Mouse (Mus musculus) adrenal gland (tissue): Measurements from ENCODE around the gene Tmem239.
"Not testable (repeated sequence)": the region's sequence is repeated elsewhere in the genome, so short reads cannot be mapped to it uniquely, and the experiment has no call there.

Experiments
- intact Hi-C: fragments of 180-260 bp; cut with DNase I; formaldehyde crosslinking; loops from one replicate; pipeline ENCODE4 v1.15.1; 2025
- long read RNA-seq, 2 experiments: library from polyadenylated mRNA; unstranded; transcript quantifications; one replicate each; pipeline ENCODE4 v2.0.0; 2020; ENCODE audit warnings: borderline replicate concordance in 1 of 2; ENCODE audit not compliant: insufficient replicate concordance in 1 of 2

Tmem239 gene
- long read RNA-seq, experiment 1, result 0 reads
- long read RNA-seq, experiment 2, result 0 reads

GRCm38 (mm10) chr2:130406178-130406577, at the start of gene Tmem239:
Tmem239 (plus strand) TSS chr2:130406478.
- intact Hi-C loops, result no loop called here

GRCm38 (mm10) chr2:130357551-130357950, 48.7 kb upstream of the Tmem239 start:
- intact Hi-C loops, result no loop called here

GRCm38 (mm10) chr2:130358852-130359251, 47.4 kb upstream of the Tmem239 start:
- intact Hi-C loops, result no loop called here

- intact Hi-C loops, result loop anchor here (2.0 kb wide), 1 partner anchor 70 kb away; no protein-coding TSS in a partner anchor
These were observed 43.7 kb upstream of the Tmem239 start for GRCm38 (mm10) chr2:130362511-130363026.

DNA sequence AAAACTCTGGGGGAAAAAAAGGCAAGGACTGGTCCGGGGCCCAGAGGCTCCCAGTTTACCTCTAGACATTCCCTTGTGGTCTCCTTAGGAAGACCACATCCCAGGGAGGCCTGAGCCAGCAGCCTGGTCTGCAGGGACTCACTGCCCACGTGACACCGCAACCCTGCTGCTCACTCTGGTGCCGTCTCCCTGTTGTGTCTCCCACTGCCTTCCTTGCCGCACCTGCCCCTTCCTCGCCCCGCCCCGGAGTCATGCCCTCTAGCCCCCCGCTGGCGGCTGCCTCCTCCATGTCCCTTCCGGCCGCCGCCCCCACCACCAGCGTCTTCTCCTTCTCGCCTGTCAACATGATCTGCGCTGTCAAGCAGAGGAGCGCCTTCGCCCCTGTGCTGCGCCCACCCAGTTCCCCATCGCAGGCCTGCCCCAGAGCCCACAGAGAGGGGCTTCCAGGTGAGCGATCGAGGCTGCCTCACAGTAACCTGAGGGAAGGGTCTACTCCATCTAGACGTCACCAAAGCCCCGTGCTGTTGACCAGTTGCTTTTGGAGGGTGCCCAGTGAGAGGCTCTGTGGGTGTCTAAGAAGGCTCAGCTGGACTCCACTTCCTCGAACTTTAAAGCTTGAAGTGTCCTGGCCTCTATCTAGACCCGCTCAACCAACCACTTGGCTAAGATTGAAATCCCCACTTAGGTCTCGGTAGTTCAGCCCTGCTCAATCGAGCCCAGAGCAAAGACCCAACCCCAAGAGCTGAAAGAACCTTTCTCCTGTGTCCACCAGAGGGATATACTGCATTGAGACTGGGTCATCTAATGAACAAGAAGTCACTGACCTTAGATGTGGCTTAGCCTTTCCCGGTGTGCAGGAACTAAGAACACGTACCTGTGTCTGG, 40.8 kb upstream of the Tmem239 start:
- intact Hi-C loops, result no loop called here

DNA sequence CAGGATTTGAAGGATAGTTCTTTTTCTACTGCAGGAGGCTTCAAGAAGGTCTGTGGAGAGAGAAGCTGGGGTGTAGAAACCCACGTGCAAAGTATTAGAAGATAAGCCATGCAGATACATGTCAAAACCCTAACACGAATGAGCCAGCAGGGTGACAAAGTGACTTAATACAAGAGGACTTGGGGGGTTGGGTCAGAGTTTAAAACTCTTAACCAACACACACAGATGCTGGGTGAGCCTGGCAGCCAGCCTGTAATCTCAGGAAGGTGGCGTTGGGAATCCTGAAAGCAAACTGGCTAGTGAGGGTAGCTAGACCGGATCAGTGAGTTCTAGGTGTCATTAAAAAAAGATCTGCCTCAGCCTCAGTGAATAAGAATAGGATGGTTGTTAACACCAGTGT, 38.9 kb upstream of the Tmem239 start:
- intact Hi-C loops, result no loop called here

DNA sequence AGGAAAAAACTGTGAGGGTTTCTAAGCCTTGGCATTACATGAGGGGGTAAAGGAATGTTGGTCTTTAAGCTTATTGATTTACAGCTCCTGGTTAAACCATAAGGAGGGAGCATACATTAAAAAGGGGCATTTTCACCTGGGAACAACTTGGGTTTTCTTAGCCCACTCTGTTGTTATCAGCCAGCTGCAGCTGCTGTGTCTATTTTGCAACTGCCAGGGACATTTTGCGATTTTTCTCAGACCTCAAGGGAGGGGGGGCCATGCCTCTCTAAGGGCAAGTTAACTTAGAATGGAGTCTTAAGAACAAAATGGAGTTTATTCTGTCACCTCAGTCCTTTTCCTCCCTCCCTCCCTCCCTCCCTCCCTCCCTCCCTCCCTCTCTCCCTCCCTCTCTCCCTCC, 33.3 kb upstream of the Tmem239 start:
- intact Hi-C loops, result not testable (repeated sequence)

GRCm38 (mm10) chr2:130374951-130375350, 31.3 kb upstream of the Tmem239 start:
- intact Hi-C loops, result no loop called here

DNA sequence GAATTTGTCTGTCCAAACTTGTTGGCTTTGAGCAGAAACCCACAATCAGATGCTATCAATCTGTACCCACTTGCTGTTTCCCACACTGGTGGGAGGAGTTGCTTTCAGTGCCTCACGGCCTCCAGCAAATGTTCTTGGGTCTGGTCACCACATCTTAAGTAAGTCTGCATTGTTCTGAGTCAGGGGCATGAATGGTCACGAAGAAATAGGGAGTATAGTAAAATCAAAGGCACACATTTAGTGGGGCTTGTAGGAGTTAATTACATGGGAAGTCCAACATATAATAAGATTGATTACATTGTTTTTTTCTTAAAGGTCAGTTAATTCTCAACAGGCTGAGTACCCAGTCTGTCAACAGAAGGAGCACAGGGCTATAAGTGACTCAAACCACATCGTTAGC, 23.1 kb upstream of the Tmem239 start:
- intact Hi-C loops, result no loop called here

GRCm38 (mm10) chr2:130383895-130384294, 22.4 kb upstream of the Tmem239 start:
- intact Hi-C loops, result no loop called here

DNA sequence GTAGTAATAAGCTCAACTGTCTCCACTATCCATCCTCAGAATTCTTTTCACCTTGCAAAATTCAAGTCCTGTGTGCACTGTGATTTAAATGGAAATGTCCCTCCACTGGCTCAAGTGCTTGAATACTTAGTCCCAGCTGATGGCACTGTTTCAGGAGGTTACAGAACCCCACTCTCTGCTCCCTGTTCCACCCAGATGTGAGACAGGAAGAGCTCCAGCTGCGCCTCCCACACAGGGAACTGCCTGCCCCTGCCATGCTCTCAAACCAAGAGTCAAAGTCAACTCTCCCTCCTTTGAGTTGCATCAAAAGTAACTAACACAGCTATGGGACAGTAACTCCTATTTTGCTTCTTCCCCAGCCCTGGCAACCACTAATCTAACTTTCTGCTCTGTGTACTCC, 20.1 kb upstream of the Tmem239 start:
- intact Hi-C loops, result no loop called here

DNA sequence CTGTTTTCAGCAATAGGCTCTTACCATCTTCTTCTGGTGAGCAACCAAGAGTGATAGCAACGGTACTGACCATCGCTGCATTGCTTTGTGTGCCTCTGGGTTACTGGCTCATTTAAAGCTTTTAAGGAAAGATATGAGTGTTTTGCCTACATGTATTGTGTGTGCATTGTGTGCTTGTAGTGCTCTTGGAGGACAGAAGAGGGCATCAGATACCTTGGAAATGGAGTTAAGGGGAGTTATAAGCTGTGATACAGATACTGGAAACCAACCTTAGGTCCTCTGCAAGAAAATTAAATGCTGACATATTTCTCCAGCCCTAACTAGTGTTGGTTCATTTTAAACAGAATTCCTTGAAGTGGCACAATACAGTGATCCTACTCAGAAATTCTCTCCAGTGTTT, 17.5 kb upstream of the Tmem239 start:
- intact Hi-C loops, result no loop called here

DNA sequence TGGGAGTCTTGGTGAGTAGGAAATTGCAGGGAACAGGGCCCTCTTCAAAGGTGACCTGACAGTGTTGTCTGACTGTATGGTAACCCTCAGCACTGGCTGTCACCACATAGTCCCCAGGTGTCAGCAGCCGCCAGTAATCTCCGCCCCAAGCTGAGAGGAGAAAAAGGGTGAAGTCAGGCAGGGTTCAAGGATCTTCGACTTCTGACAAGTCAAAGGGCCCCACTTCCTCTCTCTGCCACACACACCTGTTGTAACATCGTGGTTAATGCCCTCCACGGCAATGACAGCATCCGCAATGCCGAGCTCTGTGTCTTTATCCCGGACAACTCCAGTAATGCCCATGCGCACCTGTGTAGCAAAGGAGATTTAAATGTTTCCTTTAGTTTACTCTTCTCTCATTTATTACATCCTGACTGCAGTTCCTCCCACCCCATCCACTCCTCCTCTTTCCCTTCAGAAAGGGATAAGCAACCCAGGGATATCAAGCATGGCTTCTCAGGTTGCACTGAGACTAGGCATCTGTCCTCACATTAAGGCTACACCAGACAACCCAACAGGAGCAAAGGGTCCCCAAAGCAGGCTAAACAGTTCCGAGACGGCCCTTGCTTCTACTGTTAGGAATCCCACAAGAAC, 15.2 kb upstream of the Tmem239 start:
- intact Hi-C loops, result no loop called here

DNA sequence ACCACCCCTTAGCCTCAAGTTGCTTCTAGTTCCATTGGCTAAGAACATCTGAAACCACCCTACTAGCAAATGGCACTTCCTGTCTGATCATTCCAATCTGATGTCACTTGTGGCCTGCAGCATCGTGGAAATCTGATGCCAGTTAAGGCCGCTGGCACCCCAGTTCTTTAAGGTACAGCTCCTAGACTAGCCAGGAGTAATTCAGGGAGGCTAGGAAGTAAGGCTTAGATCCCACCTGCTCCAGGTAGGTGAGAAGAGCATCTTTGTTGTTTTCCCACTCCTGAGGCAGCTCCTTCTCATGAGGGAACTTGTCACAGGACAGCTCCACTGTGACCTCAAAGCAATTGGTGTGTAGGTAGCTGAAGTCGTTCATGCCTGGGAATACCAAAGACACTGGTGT, 13.4 kb upstream of the Tmem239 start:
- intact Hi-C loops, result loop anchor here (2.0 kb wide), 1 partner anchor 18 kb away; no protein-coding TSS in a partner anchor

GRCm38 (mm10) chr2:130395696-130396095, 10.6 kb upstream of the Tmem239 start:
- intact Hi-C loops, result no loop called here

- intact Hi-C loops, result no loop called here
These were observed 8.9 kb upstream of the Tmem239 start, which contains the start of gene Cpxm1 for GRCm38 (mm10) chr2:130397186-130397985. Cpxm1 (minus strand) TSS chr2:130397574.

DNA sequence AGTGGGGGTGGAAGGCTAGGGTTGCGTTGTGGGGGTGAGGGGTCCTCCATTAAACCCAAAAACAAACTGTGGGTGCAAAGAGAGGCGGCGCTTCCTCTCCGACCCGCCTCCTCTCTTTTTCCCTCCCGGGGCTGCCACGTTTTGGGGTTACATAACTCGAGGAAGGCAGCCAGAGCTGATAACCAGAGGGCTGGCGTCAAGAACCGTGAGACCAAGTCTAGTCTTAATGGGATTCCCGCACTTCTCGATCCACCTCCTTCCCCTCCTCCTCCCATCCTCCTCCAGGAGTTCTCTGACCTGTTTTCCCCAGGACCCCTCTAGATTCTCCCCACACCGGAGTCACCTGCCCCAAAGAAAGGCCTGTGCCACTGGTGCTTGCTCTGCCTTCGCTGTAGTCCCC, 8.2 kb upstream of the Tmem239 start:
- intact Hi-C loops, result no loop called here

- intact Hi-C loops, result no loop called here
These were observed 6.2 kb upstream of the Tmem239 start for GRCm38 (mm10) chr2:130400046-130400445.

GRCm38 (mm10) chr2:130401891-130402290, 4.4 kb upstream of the Tmem239 start:
- intact Hi-C loops, result no loop called here

DNA sequence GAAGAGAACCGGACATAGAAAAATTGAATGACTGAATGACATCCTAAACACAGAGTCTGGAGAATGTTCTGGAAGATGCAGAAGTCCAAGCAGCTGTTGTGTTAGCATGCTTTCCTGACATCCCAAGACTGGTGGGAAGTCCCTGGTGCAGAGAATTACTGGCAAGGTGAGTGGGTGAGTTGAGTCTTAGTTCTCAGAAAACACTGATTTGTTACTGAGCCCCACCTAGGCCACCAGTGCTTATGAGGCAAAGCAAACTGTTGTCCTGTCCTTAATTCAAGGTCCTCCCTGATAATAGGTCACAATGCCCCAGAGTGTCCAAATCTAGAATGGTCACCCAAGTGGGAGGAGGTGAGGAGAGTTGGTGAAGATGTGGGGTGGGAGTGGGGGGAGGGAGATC, 1.3 kb upstream of the Tmem239 start, which contains the start of the genes Gm28372 and 1700020A23Rik:
Gene Gm28372 (plus strand): TSS at position 301 of the 400 bp plus-strand sequence.
Gene 1700020A23Rik (plus strand): TSS at position 321 of the 400 bp plus-strand sequence.
- intact Hi-C loops, result no loop called here

GRCm38 (mm10) chr2:130408194-130408593, 1.9 kb downstream of the Tmem239 start:
- intact Hi-C loops, result no loop called here
